Mouse (Mus musculus) megakaryocyte, embryonic 14.5 days (primary cell): ENCODE results near the gene Hacd1.

Experiments
- FLI1 ChIP-seq: IDR thresholded peaks from 2 replicates; pipeline ENCODE4 v1.6.1; 2012; ENCODE audit warnings: low read length, inconsistent platforms, mixed read lengths
- GATA1 ChIP-seq: IDR thresholded peaks from 3 replicates; pipeline ENCODE4 v1.6.1; 2012; ENCODE audit warnings: mixed read lengths, low read length, inconsistent platforms, borderline replicate concordance

- TF ChIP-seq GATA1 (no peak), FLI1 (no peak)
These were observed 198.5 kb downstream of the Hacd1 start for GRCm38 (mm10) chr2:13857461-13857860.
